31 mouse cellular contexts compared by ENCODE assay signal in the genomic region with DNA sequence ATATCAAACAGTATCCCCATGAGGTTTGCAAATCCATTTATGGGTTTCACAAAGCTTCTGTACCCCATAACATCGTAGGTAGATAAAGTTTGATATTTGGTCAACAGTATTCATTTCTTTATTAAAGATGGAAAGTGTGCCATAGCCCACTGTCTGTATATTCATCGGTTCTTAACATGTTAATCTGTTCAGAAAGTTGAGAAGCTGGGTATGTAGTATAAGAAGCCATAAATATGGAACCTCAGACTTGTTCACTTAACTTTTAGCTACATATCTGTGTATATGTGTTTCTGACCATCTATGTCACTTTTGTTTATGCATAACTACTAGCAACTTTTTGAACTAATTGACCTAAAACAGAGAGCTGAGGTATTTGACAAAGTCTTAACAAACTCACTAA. TPM values are rescaled to one million over a fixed set of nuclear protein-coding genes. Genes with fewer than 3 reads are reported as not detected.
A peak's percentile ranks its signal among the peaks of the same experiment; 100 is the strongest.
DNase-seq lines count a peak whose midpoint lies in the region; ATAC-seq and TF ChIP-seq lines count a peak whose summit lies in the region.
"Had no signal": no experiment of that assay in that cellular context is flagged by ENCODE, and none has a peak within 500 bp of the region (broad histone marks: within the 10 kb centered on the region; RNA-seq: fewer than 3 reads in every experiment).

No protein-coding gene starts in this region.

- H3K4me1 ChIP-seq in forebrain, embryonic 15.5 days = peaks cover 29% of the 10 kb centered on the region
- H3K4me1 ChIP-seq: liver, embryonic 13.5 days had no signal

- peak overlapping the region; percentile 35 for H3K9ac ChIP-seq in forebrain, embryonic 15.5 days (replicated peaks)
- H3K9ac ChIP-seq: embryonic facial prominence, embryonic 15.5 days; hindbrain, embryonic 12.5 days; limb, embryonic 12.5 days; liver, embryonic 13.5 days; lung, embryonic 14.5 days had no signal

- H3K4me3 ChIP-seq in layer of hippocampus, adult 2 months = peak overlapping the region; percentile 89; the same call in 1 of the 2 replicates
- H3K4me3 ChIP-seq in forebrain, embryonic 15.5 days = peak overlapping the region; percentile 25
- H3K4me3 ChIP-seq: embryonic facial prominence, embryonic 15.5 days; hindbrain, embryonic 12.5 days; limb, embryonic 12.5 days; liver, embryonic 13.5 days; megakaryocyte, embryonic 14.5 days had no signal

- H3K27me3 ChIP-seq in forebrain, embryonic 15.5 days = no peaks in the 10 kb centered on the region

- intact Hi-C loops in heart, postnatal 36 days (cut with DNase I) = no loop called here

- no peak for TF ChIP-seq CTCF in layer of hippocampus, adult 2 months (conservative IDR thresholded peaks at IDR 0.05)

- no peak for ATAC-seq in forebrain, embryonic 15.5 days (replicated peaks)
- ATAC-seq: inflammation-experienced regulatory T-cells, adult 6 months; midbrain, embryonic 16.5 days; Patski had no signal

- no peaks in the 10 kb centered on the region for H3K36me3 ChIP-seq in forebrain, embryonic 15.5 days
- H3K36me3 ChIP-seq: embryonic facial prominence, embryonic 15.5 days; hindbrain, embryonic 12.5 days; limb, embryonic 12.5 days; liver, embryonic 13.5 days had no signal

- no peaks in the 10 kb centered on the region for H3K9me3 ChIP-seq in forebrain, embryonic 15.5 days
- H3K9me3 ChIP-seq: embryonic facial prominence, embryonic 15.5 days; hindbrain, embryonic 12.5 days; limb, embryonic 12.5 days; liver, embryonic 13.5 days had no signal

- peak overlapping the region; percentile 42 for H3K4me2 ChIP-seq in forebrain, embryonic 15.5 days (replicated peaks)
- H3K4me2 ChIP-seq: embryonic facial prominence, embryonic 15.5 days; heart, embryonic 11.5 days; hindbrain, embryonic 12.5 days; limb, embryonic 12.5 days; liver, embryonic 13.5 days; lung, embryonic 14.5 days had no signal

- 5% methylated on average over 2 of the region's 2 CpGs for WGBS in forebrain, embryonic 15.5 days

- DNase-seq in layer of hippocampus, adult 2 months (ENCODE audit: low spot score in 2 of 2) = no peak
- no peak for DNase-seq in layer of hippocampus, postnatal 36 days
- DNase-seq in NIH3T3 (ENCODE audit: low read depth) = peak; percentile 45
- peak; percentile 12 for DNase-seq in embryo, embryonic 11 days
- DNase-seq in cerebellum, adult 8-10 months = no peak
- DNase-seq in heart, postnatal 36 days = no peak
- DNase-seq: cerebellum, adult 11-12 months; gastrocnemius, postnatal 10 days; kidney, adult 2 months; liver, embryonic 13.5 days; lung, embryonic 14.5 days; lung, postnatal 36 days; right cerebral cortex, postnatal 14 days had no signal

- H3K27ac ChIP-seq in layer of hippocampus, adult 2 months = peak overlapping the region; percentile 100
- H3K27ac ChIP-seq in forebrain, embryonic 15.5 days (replicated peaks) = peak overlapping the region; percentile 79
- H3K27ac ChIP-seq: embryonic facial prominence, embryonic 15.5 days; hindbrain, embryonic 12.5 days; kidney, postnatal 0 days; limb, embryonic 12.5 days; liver, embryonic 13.5 days had no signal

RNA-seq across cellular contexts. Expression of a gene that starts 11.0 kb away (rescaled TPM):
- total RNA-seq in layer of hippocampus, adult 2 months (2021) = 10 to 100 TPM; 11.7 to 12.8 TPM
- 10 to 100 TPM; 11.2 to 14.6 TPM for total RNA-seq in layer of hippocampus, postnatal 36 days (2021)
- polyA plus RNA-seq in forebrain, embryonic 15.5 days (2015; fragmentation: Nextera tagmentation; extraction: Ambion mirVana) = 2.8 and 3.0 TPM in 2 replicates
- total RNA-seq in heart, postnatal 36 days (2021) = not detected
- total RNA-seq: adrenal gland, adult 18-20 months; adrenal gland, postnatal 4 days; ES-E14; gastrocnemius, postnatal 10 days; granulocyte monocyte progenitor cell, adult 5-6 weeks had no signal
- polyA plus RNA-seq: heart, embryonic 11.5 days; heart, postnatal 0 days; inflammation-experienced regulatory T-cells, adult 6 months; kidney, adult 2 months; kidney, postnatal 0 days; large intestine, adult 2 months; limb, embryonic 12.5 days; liver, embryonic 13.5 days; lung, embryonic 14.5 days; neural tube, embryonic 14.5 days; Patski; urinary bladder, adult 2 months had no signal

RNA-seq across cellular contexts. Expression of a gene that starts 13.5 kb away (rescaled TPM):
- total RNA-seq in layer of hippocampus, adult 2 months (2021) = 100 to 1,000 TPM; 149 to 167 TPM
- total RNA-seq in layer of hippocampus, postnatal 36 days (2021) = 100 to 1,000 TPM; 150 to 156 TPM
- polyA plus RNA-seq in forebrain, embryonic 15.5 days (2015; fragmentation: Nextera tagmentation; extraction: Ambion mirVana) = 110 and 111 TPM in 2 replicates
- not detected for total RNA-seq in heart, postnatal 36 days (2021)
- total RNA-seq: adrenal gland, adult 18-20 months; granulocyte monocyte progenitor cell, adult 5-6 weeks had no signal
- polyA plus RNA-seq: heart, postnatal 0 days; inflammation-experienced regulatory T-cells, adult 6 months; kidney, adult 2 months; kidney, postnatal 0 days; large intestine, adult 2 months; limb, embryonic 12.5 days; neural tube, embryonic 14.5 days; Patski; urinary bladder, adult 2 months had no signal

Comparison
In these comparisons a context has a peak if more than half of its experiments do, and no peak if none do; other contexts are left out.
1. DNase-seq: peak in NIH3T3 (single experiment) and embryo, embryonic 11 days (single experiment); none in layer of hippocampus, adult 2 months (0 of 2), layer of hippocampus, postnatal 36 days (0 of 2), cerebellum, adult 8-10 months (single experiment) and heart, postnatal 36 days (0 of 2).
2. RNA of a gene that starts 11.0 kb away (total RNA-seq): 11.2 to 14.6 TPM in layer of hippocampus, postnatal 36 days and 11.7 to 12.8 TPM in layer of hippocampus, adult 2 months; not detected in heart, postnatal 36 days; every median in the first group is over 10 times any median in the second.
3. RNA of a gene that starts 13.5 kb away (total RNA-seq): 149 to 167 TPM in layer of hippocampus, adult 2 months and 150 to 156 TPM in layer of hippocampus, postnatal 36 days; not detected in heart, postnatal 36 days; every median in the first group is over 100 times any median in the second.